Mouse (Mus musculus) CH12.LX (cell line): ENCODE data around the gene Il17rb. TPM values are rescaled to one million over a fixed set of nuclear protein-coding genes. Genes with fewer than 3 reads are reported as not detected.

Experiments
- DNase-seq: peaks from one replicate; pipeline ENCODE4 v3.0.0-alpha.2; 2013; ENCODE audit errors: extremely low read depth
- H3K27ac ChIP-seq: 2 replicates; pipeline ENCODE4 v1.5.1; 2012; ENCODE audit warnings: low read depth, mild to moderate bottlenecking, control low read depth, moderate library complexity; ENCODE audit not compliant: insufficient read depth
- H3K27me3 ChIP-seq: replicated peaks from 2 replicates; pipeline ENCODE3; 2012; ENCODE audit warnings: inconsistent platforms
- H3K36me3 ChIP-seq, 2 experiments: replicated peaks in 1 of 2; 2 replicates each; pipeline versions ENCODE3 to v1.6.1; 2012; ENCODE audit warnings: inconsistent platforms in 1 of 2, low read length in 1 of 2, mild to moderate bottlenecking in 1 of 2, mixed read lengths in 1 of 2, moderate library complexity in 1 of 2; ENCODE audit not compliant: control insufficient read depth in 1 of 2, insufficient read depth in 1 of 2
- H3K4me1 ChIP-seq, 2 experiments: 2 replicates each; pipeline ENCODE4 v1.6.1; 2012; ENCODE audit warnings: inconsistent platforms in 1 of 2, moderate library complexity in 1 of 2; ENCODE audit not compliant: insufficient read depth in 2 of 2, control insufficient read depth in 1 of 2
- H3K4me2 ChIP-seq: 2 replicates; pipeline ENCODE4 v1.6.1; 2012; ENCODE audit warnings: low read depth, mild to moderate bottlenecking, control low read depth; ENCODE audit not compliant: poor library complexity, insufficient read depth, severe bottlenecking
- H3K4me3 ChIP-seq, 3 experiments: fragments of 150-350 bp in 1 of 3; sonication (generic) in 1 of 3; replicated peaks in 1 of 3; 2 replicates each; pipeline versions ENCODE3 to v1.5.1; 2011 to 2012; ENCODE audit warnings: low read depth in 2 of 3, low read length in 2 of 3, mild to moderate bottlenecking in 2 of 3, moderate library complexity in 2 of 3, control low read depth in 1 of 3, improper control_type of control experiment in 1 of 3, inconsistent platforms in 1 of 3, mixed read lengths in 1 of 3; ENCODE audit not compliant: poor library complexity in 1 of 3
- H3K79me2 ChIP-seq: replicated peaks from 2 replicates; pipeline ENCODE4 v1.6.1; 2012; ENCODE audit warnings: mild to moderate bottlenecking, moderate library complexity; ENCODE audit not compliant: control insufficient read depth, poor library complexity, insufficient read depth, severe bottlenecking; ENCODE audit errors: extremely low read depth
- H3K9ac ChIP-seq: 2 replicates; pipeline ENCODE4 v1.6.1; 2012; ENCODE audit warnings: low read depth, mild to moderate bottlenecking, control low read depth, moderate library complexity; ENCODE audit not compliant: insufficient read depth
- H3K9me3 ChIP-seq: replicated peaks from 2 replicates; pipeline ENCODE3; 2012; ENCODE audit warnings: low read length, inconsistent platforms, mixed read lengths
- CHD2 ChIP-seq: IDR thresholded peaks from 2 replicates; pipeline ENCODE4 v1.6.1; 2011; ENCODE audit warnings: low read length, improper control_type of control experiment
- ELF1 ChIP-seq: IDR thresholded peaks from 2 replicates; pipeline ENCODE4 v1.6.1; 2014; ENCODE audit warnings: low read depth, mild to moderate bottlenecking, inconsistent platforms, low read length, improper control_type of control experiment
- EP300 ChIP-seq: IDR thresholded peaks from 2 replicates; pipeline ENCODE4 v1.6.1; 2011; ENCODE audit warnings: low read length, improper control_type of control experiment
- IRF4 ChIP-seq: IDR thresholded peaks from 2 replicates; pipeline ENCODE4 v1.6.1; 2014; ENCODE audit warnings: low read depth, mild to moderate bottlenecking, inconsistent platforms, low read length, improper control_type of control experiment
- JUN ChIP-seq: IDR thresholded peaks from 2 replicates; pipeline ENCODE4 v1.6.1; 2011; ENCODE audit warnings: low read depth, mild to moderate bottlenecking, low read length, improper control_type of control experiment, moderate library complexity; ENCODE audit not compliant: insufficient read depth
- JUND ChIP-seq: conservative IDR thresholded peaks from 2 replicates; pipeline ENCODE4 v1.6.1; 2011; ENCODE audit warnings: low read depth, low read length, improper control_type of control experiment
- KAT2A ChIP-seq: IDR thresholded peaks from 2 replicates; pipeline ENCODE4 v1.6.1; 2012; ENCODE audit warnings: low read length, improper control_type of control experiment, inconsistent platforms; ENCODE audit not compliant: insufficient replicate concordance
- MAZ ChIP-seq: IDR thresholded peaks from 2 replicates; pipeline ENCODE4 v1.6.1; 2012; ENCODE audit warnings: low read depth, mild to moderate bottlenecking, inconsistent platforms, low read length, improper control_type of control experiment, moderate library complexity
- MEF2A ChIP-seq: IDR thresholded peaks from 2 replicates; pipeline ENCODE4 v1.6.1; 2014; ENCODE audit warnings: low read depth, mild to moderate bottlenecking, inconsistent platforms, low read length, improper control_type of control experiment, borderline replicate concordance
- MYC ChIP-seq: IDR thresholded peaks from 2 replicates; pipeline ENCODE4 v1.6.1; 2011; ENCODE audit warnings: low read depth, mild to moderate bottlenecking, improper control_type of control experiment, low read length
- NELFE ChIP-seq: IDR thresholded peaks from 2 replicates; pipeline ENCODE4 v1.6.1; 2011; ENCODE audit warnings: low read depth, low read length, improper control_type of control experiment
- RAD21 ChIP-seq: IDR thresholded peaks from 2 replicates; pipeline ENCODE4 v1.6.1; 2011; ENCODE audit warnings: low read depth, mild to moderate bottlenecking, low read length, improper control_type of control experiment, moderate library complexity
- RCOR1 ChIP-seq: conservative IDR thresholded peaks from 2 replicates; pipeline ENCODE4 v1.6.1; 2012; ENCODE audit warnings: low read depth, mild to moderate bottlenecking, inconsistent platforms, low read length, improper control_type of control experiment
- UBTF ChIP-seq: IDR thresholded peaks from 2 replicates; pipeline ENCODE4 v1.6.1; 2012; ENCODE audit warnings: low read depth, mild to moderate bottlenecking, inconsistent platforms, low read length, improper control_type of control experiment, moderate library complexity
- USF1 ChIP-seq: IDR thresholded peaks from 2 replicates; pipeline ENCODE4 v1.6.1; 2014; ENCODE audit warnings: low read depth, mild to moderate bottlenecking, inconsistent platforms, low read length, improper control_type of control experiment
- USF2 ChIP-seq: conservative IDR thresholded peaks from 2 replicates; pipeline ENCODE4 v1.6.1; 2011; ENCODE audit warnings: low read depth, low read length, improper control_type of control experiment
- dilution Hi-C: fragments of 300-500 bp; cut with MboI; formaldehyde crosslinking; loops from 2 replicates; pipeline ENCODE4 v1.14.3; 2020; ENCODE audit warnings: low sequenced_read_pairs; ENCODE audit not compliant: extremely low pct_unique_long_range_greater_than_20kb, extremely low pct_ligation_motif_present
- in situ Hi-C: fragments of 300-500 bp; cut with MboI; formaldehyde crosslinking; loops from 3 replicates; pipeline ENCODE4 v1.14.3; 2019; ENCODE audit warnings: low sequenced_read_pairs, low pct_ligation_motif_present, low pct_unique_long_range_greater_than_20kb, mixed read lengths
- polyA plus RNA-seq: library from polyadenylated mRNA; unstranded; fragments of >175 nt; gene quantifications from 2 replicates; pipeline ENCODE4 v1.2.1, GENCODE M21; 2012; ENCODE audit warnings: low read depth; ENCODE audit not compliant: insufficient read length
- total RNA-seq, 2 experiments: library from RNA; depleted of rRNA; stranded (reverse); fragments of 300-350 nt in 1 of 2; fragments of >200 nt in 1 of 2; gene quantifications; 2 replicates each; pipeline ENCODE4 v1.2.3; 2012 to 2014

Gene Il17rb
- total and polyA plus RNA-seq, 3 experiments = 5.0 to 12.9 (median 6.7) TPM

DNA sequence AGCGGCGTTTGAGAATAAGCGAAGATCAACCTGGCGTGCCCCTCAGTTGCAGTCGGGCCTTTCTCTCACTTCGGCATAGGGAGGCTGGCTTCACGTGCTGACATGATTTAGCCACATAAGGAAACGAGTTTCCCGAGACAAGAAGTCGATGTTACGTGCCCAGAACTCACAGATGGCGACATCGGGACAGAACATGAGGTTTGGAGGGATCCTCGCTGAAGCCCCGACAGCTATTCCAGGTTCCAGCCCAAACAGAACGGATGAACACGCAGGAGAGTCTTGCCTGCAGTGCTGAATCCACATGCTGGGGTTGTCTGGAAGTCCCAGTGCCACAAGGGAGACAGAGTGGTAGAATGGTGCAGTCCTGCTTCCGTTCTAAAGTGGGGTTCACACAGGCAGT lies 29.7 kb upstream of the Il17rb start:
- dilution Hi-C loops (no loop called here), in situ Hi-C loops (loop anchor here (5.0 kb wide), 1 partner anchor 39 kb away; no protein-coding TSS in a partner anchor)
- no peaks in the 10 kb centered on the region for H3K36me3 ChIP-seq
- no peaks in the 10 kb centered on the region for H3K27me3 ChIP-seq
- H3K9ac ChIP-seq = no peak overlapping the region
- no peaks in the 10 kb centered on the region for H3K9me3 ChIP-seq
- H3K4me1 ChIP-seq = peaks cover 0 to 21% of the 10 kb centered on the region in 2 experiments; a peak in 2 of 4 replicates
- no peaks in the 10 kb centered on the region for H3K79me2 ChIP-seq
- TF ChIP-seq RAD21 (no peak), USF1 (no peak), IRF4 (no peak), MYC (no peak), UBTF (no peak), USF2 (no peak), CHD2 (no peak), MAZ (no peak), NELFE (no peak), RCOR1 (no peak), JUND (no peak), EP300 (no peak), KAT2A (no peak)
- H3K4me3 ChIP-seq = no peak overlapping the region
- H3K4me2 ChIP-seq = no peak overlapping the region
- H3K27ac ChIP-seq = no peak overlapping the region
- DNase-seq = no peak

DNA sequence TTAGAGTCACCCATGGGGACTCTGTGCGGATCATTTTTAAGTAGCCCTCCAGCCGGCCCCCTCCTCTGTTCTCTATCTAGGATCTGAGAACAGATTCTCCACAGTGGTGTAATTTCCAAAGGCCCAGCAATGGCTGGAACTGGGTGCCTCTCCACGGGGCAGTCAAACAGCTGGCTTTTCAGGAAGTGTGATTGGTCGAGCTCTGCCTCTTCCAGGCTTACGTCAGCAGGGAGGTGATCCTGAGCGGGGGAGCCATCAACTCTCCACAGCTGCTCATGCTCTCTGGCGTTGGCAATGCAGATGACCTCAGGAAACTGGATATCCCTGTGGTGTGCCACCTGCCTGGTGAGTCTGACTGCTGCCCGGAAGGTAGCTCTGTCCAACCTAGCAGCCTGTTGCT lies 24.7 kb upstream of the Il17rb start:
- Histone ChIP-seq H3K36me3 (no peaks in the 10 kb centered on the region), H3K79me2 (no peaks in the 10 kb centered on the region), H3K4me1 (peaks cover 0 to 14% of the 10 kb centered on the region in 2 experiments; a peak in 2 of 4 replicates), H3K9me3 (no peaks in the 10 kb centered on the region), H3K4me2 (no peak overlapping the region), H3K27me3 (no peaks in the 10 kb centered on the region), H3K27ac (no peak overlapping the region), H3K9ac (no peak overlapping the region), H3K4me3 (no peak overlapping the region)
- dilution Hi-C loops = no loop called here
- DNase-seq = no peak
- no peak for TF ChIP-seq USF1
- TF ChIP-seq ELF1 = no peak
- no peak for TF ChIP-seq UBTF
- no peak for TF ChIP-seq EP300
- TF ChIP-seq JUN = no peak
- TF ChIP-seq MEF2A = no peak
- in situ Hi-C loops = no loop called here
